Mouse (Mus musculus) CH12F3 (cell line): ENCODE data around the gene Hpca.

Experiments used
- in situ Hi-C: fragments of 300-500 bp; cut with MboI; formaldehyde crosslinking; loops from 2 replicates; pipeline ENCODE4 v1.14.3; 2020; ENCODE audit warnings: low sequenced_read_pairs

The Hpca gene

GRCm38 (mm10) chr4:129121569-129122086 lies at the start of gene Hpca:
TSS of gene Hpca (minus strand) at chr4:129122036.
- in situ Hi-C loops, result no loop called here

GRCm38 (mm10) chr4:129161581-129162255 lies 39.9 kb upstream of the Hpca start:
- in situ Hi-C loops, result no loop called here

- in situ Hi-C loops, result no loop called here
Observed at GRCm38 (mm10) chr4:129161076-129161475, 39.2 kb upstream of the Hpca start.

- in situ Hi-C loops, result no loop called here
Observed at GRCm38 (mm10) chr4:129158549-129158948, 36.7 kb upstream of the Hpca start.

- in situ Hi-C loops, result no loop called here
Observed at GRCm38 (mm10) chr4:129157541-129157940, 35.7 kb upstream of the Hpca start.

- in situ Hi-C loops, result no loop called here
Observed at GRCm38 (mm10) chr4:129151276-129151811, 29.5 kb upstream of the Hpca start.

- in situ Hi-C loops, result no loop called here
Observed at GRCm38 (mm10) chr4:129149321-129149720, 27.5 kb upstream of the Hpca start.

- in situ Hi-C loops, result no loop called here
Observed at GRCm38 (mm10) chr4:129147552-129148103, 25.8 kb upstream of the Hpca start.

GRCm38 (mm10) chr4:129146392-129146791 lies 24.6 kb upstream of the Hpca start:
- in situ Hi-C loops, result no loop called here

- in situ Hi-C loops, result no loop called here
Observed at GRCm38 (mm10) chr4:129145943-129146342, 24.1 kb upstream of the Hpca start.

- in situ Hi-C loops, result no loop called here
Observed at GRCm38 (mm10) chr4:129145411-129145810, 23.6 kb upstream of the Hpca start.

- in situ Hi-C loops, result no loop called here
Observed at GRCm38 (mm10) chr4:129144401-129145367, 22.8 kb upstream of the Hpca start.

- in situ Hi-C loops, result no loop called here
Observed at GRCm38 (mm10) chr4:129143509-129143908, 21.7 kb upstream of the Hpca start.

- in situ Hi-C loops, result no loop called here
Observed at GRCm38 (mm10) chr4:129142439-129143045, 20.7 kb upstream of the Hpca start.

- in situ Hi-C loops, result no loop called here
Observed at GRCm38 (mm10) chr4:129141560-129142438, 20.0 kb upstream of the Hpca start.

GRCm38 (mm10) chr4:129140808-129141207 lies 19.0 kb upstream of the Hpca start:
- in situ Hi-C loops, result no loop called here

GRCm38 (mm10) chr4:129139642-129140041 lies 17.8 kb upstream of the Hpca start:
- in situ Hi-C loops, result no loop called here

- in situ Hi-C loops, result no loop called here
Observed at GRCm38 (mm10) chr4:129137392-129138321, 15.8 kb upstream of the Hpca start.
